Mouse (Mus musculus) megakaryocyte, embryonic 14.5 days (primary cell): ENCODE measurements around the gene Tceal9.

Experiments
- FLI1 ChIP-seq: IDR thresholded peaks from 2 replicates; pipeline ENCODE4 v1.6.1; 2012; ENCODE audit warnings: low read length, inconsistent platforms, mixed read lengths
- GATA1 ChIP-seq: IDR thresholded peaks from 3 replicates; pipeline ENCODE4 v1.6.1; 2012; ENCODE audit warnings: mixed read lengths, low read length, inconsistent platforms, borderline replicate concordance

DNA sequence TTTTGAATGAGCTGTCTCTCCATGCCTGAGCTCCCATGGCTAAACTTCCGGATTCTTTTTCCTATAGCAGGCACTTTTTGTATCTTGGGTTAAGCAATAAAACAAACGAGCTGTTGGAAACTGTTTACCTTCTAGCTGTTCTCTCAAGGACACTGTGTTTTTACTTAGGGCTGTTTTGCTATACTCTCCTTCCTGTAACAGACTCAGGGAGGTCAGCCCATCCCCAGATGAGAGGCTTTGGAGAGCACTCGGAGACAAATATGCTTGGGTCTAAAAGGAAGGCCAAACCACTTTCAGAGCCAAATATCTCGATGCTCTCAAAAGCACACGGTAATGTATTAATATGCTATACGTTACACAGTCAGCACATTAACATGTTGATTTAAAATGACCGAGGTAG, 4.8 kb downstream of the Tceal9 start:
- no peak for TF ChIP-seq FLI1
- no peak for TF ChIP-seq GATA1
